Mouse (Mus musculus): ENCODE results near the gene Cdh10. TPM values are rescaled to one million over a fixed set of nuclear protein-coding genes. Genes with fewer than 3 reads are reported as not detected.

The Cdh10 gene
- total and polyA plus RNA-seq, 2 experiments from 2014 or later: 24.3 to 42.7 TPM

DNA sequence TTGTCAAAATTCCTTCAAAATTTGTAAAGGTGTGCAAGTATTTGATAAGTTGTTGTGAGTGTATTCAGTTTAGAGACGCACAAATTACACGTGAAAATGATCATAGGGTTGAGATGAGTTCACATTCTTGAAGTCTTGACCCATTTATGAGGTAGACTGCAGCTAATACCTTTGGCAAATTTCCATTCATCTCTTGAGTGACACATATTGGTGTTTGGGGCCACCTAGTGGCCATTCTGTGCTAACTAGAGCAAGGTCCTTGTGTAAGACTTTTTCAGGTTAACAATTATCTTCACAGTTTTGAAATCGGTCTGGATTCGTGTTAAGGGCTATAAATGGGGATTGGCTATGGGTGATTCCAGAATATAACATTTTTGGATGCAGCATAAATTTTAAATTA, 13.5 kb downstream of the Cdh10 start:
- no peak overlapping the region for H3K4me3 ChIP-seq (ENCODE audit: low read depth, low read length)
- ATAC-seq: no peak
- WGBS: 13% methylated on average over 4 of the region's 4 CpGs

DNA sequence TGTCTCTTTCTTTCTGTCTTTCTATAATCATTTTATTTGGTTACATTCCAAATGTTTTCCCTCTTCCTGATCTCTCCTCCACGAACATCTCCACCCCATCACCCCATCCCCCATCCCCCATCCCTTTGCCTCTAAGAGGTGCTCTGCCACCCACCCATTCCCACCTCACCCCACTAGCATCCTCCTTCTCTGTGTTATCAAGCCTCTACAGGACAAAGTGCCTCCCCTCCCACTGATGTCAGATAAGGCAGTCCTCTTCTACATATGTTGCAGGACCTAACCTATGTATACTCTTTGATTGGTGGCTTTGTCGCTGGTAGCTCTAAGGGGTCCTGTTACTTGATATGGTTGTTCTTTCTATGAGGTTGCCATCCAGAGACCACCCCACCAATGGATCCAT, 23.0 kb downstream of the Cdh10 start:
- no peak overlapping the region for H3K4me3 ChIP-seq (ENCODE audit: low read depth, low read length)
- no peak overlapping the region for H3K27ac ChIP-seq (ENCODE audit: low read depth, low read length)
- ATAC-seq (no peak), DNase-seq (no peak)
- no peak overlapping the region for H3K4me2 ChIP-seq (ENCODE audit: low read depth)
- H3K9me3 ChIP-seq (ENCODE audit: low read length): no peaks in the 10 kb centered on the region
- H3K36me3 ChIP-seq (ENCODE audit: insufficient read depth): no peaks in the 10 kb centered on the region
- TF ChIP-seq CTCF (IDR thresholded peaks at IDR 0.05; ENCODE audit: low read depth): no peak
- WGBS: 82% methylated on average over 2 of the region's 2 CpGs
- H3K27me3 ChIP-seq (ENCODE audit: insufficient read depth, low read length): no peaks in the 10 kb centered on the region
- 0 out of 2 replicates have a peak, but pooled peaks cover 4% of the 10 kb centered on the region for H3K4me1 ChIP-seq (ENCODE audit: insufficient read depth)
- H3K9ac ChIP-seq: no peak overlapping the region

More for the DNA sequence above, 13.5 kb downstream of the Cdh10 start:
- no peaks in the 10 kb centered on the region for H3K36me3 ChIP-seq (ENCODE audit: insufficient read depth)
- H3K9me3 ChIP-seq (ENCODE audit: low read length): no peaks in the 10 kb centered on the region
- TF ChIP-seq CTCF (IDR thresholded peaks at IDR 0.05; ENCODE audit: low read depth): peak; percentile 77
- H3K4me1 ChIP-seq (ENCODE audit: insufficient read depth): no peaks in the 10 kb centered on the region
- no peaks in the 10 kb centered on the region for H3K27me3 ChIP-seq (ENCODE audit: insufficient read depth, low read length)
- peak; percentile 67 for DNase-seq
- no peak overlapping the region for H3K4me2 ChIP-seq (ENCODE audit: low read depth)
- H3K27ac ChIP-seq (ENCODE audit: low read depth, low read length): no peak overlapping the region
- no peak overlapping the region for H3K9ac ChIP-seq

DNA sequence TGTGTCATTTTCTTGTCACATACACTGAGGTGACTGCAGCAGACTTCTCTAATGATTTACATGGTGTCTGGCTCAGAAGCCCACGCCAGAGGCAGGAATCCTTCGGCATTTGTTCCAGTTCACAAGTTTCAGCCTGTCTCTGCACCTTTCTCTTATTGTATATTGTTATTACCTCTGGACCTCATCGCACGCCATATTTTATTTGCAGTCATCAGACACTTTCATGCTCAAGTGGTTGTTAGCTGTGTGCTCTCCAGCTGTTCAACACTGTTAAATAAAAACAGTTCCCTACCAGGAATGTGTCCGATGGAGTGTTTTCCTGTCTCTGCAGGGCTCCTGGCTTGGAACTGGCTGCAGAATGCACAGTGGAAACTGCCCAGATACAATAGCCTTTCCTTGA, 26.1 kb downstream of the Cdh10 start:
- DNase-seq (no peak), ATAC-seq (no peak)
- Histone ChIP-seq H3K4me1 (ENCODE audit: insufficient read depth) (0 out of 2 replicates have a peak, but pooled peaks cover 4% of the 10 kb centered on the region), H3K9me3 (ENCODE audit: low read length) (no peaks in the 10 kb centered on the region), H3K4me2 (ENCODE audit: low read depth) (no peak overlapping the region), H3K9ac (no peak overlapping the region), H3K4me3 (ENCODE audit: low read depth, low read length) (no peak overlapping the region), H3K27ac (ENCODE audit: low read depth, low read length) (0 out of 2 replicates have a peak overlapping the region, but pooled peaks have one; percentile 22), H3K36me3 (ENCODE audit: insufficient read depth) (no peaks in the 10 kb centered on the region), H3K27me3 (ENCODE audit: insufficient read depth, low read length) (no peaks in the 10 kb centered on the region)
- TF ChIP-seq CTCF (IDR thresholded peaks at IDR 0.05; ENCODE audit: low read depth): no peak
- 43% methylated on average over 5 of the region's 5 CpGs for WGBS

DNA sequence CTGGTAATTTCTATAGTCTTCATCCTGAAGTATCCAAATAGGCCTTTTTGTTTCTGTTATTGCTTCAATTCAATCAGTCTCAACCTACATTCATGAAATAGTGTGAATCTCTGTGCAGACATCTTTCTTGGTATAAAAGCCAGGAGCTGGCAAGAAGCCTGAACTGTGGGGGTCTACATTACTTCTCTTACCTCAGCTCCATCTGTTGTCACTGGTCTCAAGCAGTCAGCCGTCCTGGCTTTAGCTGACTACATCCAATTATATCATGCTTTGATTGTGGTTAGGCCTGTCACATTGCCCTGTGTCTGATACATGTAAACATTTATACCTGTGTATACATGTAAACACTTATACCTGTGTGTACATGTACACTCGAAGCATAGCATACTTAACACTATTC, 31.8 kb downstream of the Cdh10 start:
- Histone ChIP-seq H3K27ac (ENCODE audit: low read depth, low read length) (no peak overlapping the region), H3K4me3 (ENCODE audit: low read depth, low read length) (no peak overlapping the region), H3K27me3 (ENCODE audit: insufficient read depth, low read length) (no peaks in the 10 kb centered on the region), H3K4me2 (ENCODE audit: low read depth) (no peak overlapping the region), H3K9ac (no peak overlapping the region), H3K4me1 (ENCODE audit: insufficient read depth) (no peaks in the 10 kb centered on the region), H3K9me3 (ENCODE audit: low read length) (no peaks in the 10 kb centered on the region), H3K36me3 (ENCODE audit: insufficient read depth) (no peaks in the 10 kb centered on the region)
- ATAC-seq (no peak), DNase-seq (no peak)
- 68% methylated on average over 2 of the region's 2 CpGs for WGBS
- no peak for TF ChIP-seq CTCF (IDR thresholded peaks at IDR 0.05; ENCODE audit: low read depth)

DNA sequence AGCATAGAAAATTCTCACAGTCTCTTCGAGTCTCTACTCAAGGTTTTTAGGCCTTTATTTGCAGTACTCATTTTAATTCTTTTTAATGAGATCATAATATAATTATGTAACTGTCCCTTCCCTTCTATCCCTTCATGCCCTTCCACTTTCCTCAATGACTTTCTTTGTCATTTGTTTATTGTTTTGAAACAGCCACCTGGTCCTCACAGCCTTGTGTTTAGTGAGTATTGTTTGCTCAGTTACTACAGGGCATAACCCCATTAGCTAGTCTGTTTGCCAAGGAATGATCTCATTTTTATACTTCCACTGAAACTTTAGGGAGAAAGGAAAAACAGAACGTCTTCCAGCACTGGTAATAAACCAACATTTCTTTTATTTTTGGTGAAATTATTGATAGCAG, 39.4 kb downstream of the Cdh10 start:
- H3K27me3 ChIP-seq (ENCODE audit: insufficient read depth, low read length): no peaks in the 10 kb centered on the region
- no peak for ATAC-seq
- H3K9ac ChIP-seq: no peak overlapping the region

DNA sequence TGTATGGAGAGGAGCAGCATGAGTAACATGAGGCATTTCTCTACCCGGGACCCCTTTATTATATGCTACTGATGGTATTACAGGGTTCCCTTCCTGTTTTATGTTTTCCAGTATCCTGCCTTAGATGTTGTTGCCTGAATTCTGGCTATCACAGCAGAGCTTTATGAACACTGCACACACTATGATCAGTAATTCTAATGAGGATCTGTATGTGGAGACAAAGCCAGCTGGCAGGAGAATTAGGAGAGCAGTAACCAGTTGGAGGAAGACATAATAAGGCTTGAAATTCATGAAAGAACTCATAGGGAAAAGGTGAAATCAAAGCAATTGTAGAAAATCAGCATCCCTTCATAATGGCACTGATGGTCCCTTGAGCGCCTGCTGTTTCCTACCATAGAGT, 51.1 kb downstream of the Cdh10 start:
- no peak overlapping the region for H3K4me2 ChIP-seq (ENCODE audit: low read depth)
- H3K4me3 ChIP-seq (ENCODE audit: low read depth, low read length): no peak overlapping the region
- H3K27ac ChIP-seq (ENCODE audit: low read depth, low read length): no peak overlapping the region
- no peak for TF ChIP-seq CTCF (IDR thresholded peaks at IDR 0.05; ENCODE audit: low read depth)
- no peaks in the 10 kb centered on the region for H3K9me3 ChIP-seq (ENCODE audit: low read length)
- H3K27me3 ChIP-seq (ENCODE audit: insufficient read depth, low read length): no peaks in the 10 kb centered on the region
- ATAC-seq (peak; percentile 20; the same call in 1 of the 2 replicates), DNase-seq (peak; percentile 27)
- no peak overlapping the region for H3K9ac ChIP-seq
- H3K36me3 ChIP-seq (ENCODE audit: insufficient read depth): no peaks in the 10 kb centered on the region
- WGBS: 82% methylated on average over 2 of the region's 2 CpGs
- H3K4me1 ChIP-seq (ENCODE audit: insufficient read depth): no peaks in the 10 kb centered on the region

More for the DNA sequence above, 39.4 kb downstream of the Cdh10 start:
- H3K9me3 ChIP-seq (ENCODE audit: low read length): no peaks in the 10 kb centered on the region
- H3K27ac ChIP-seq (ENCODE audit: low read depth, low read length): no peak overlapping the region
- no peaks in the 10 kb centered on the region for H3K4me1 ChIP-seq (ENCODE audit: insufficient read depth)
- WGBS: 62% methylated on average over 2 of the region's 2 CpGs
- DNase-seq: no peak
- TF ChIP-seq CTCF (IDR thresholded peaks at IDR 0.05; ENCODE audit: low read depth): no peak
- no peak overlapping the region for H3K4me2 ChIP-seq (ENCODE audit: low read depth)
- no peaks in the 10 kb centered on the region for H3K36me3 ChIP-seq (ENCODE audit: insufficient read depth)
- no peak overlapping the region for H3K4me3 ChIP-seq (ENCODE audit: low read depth, low read length)

DNA sequence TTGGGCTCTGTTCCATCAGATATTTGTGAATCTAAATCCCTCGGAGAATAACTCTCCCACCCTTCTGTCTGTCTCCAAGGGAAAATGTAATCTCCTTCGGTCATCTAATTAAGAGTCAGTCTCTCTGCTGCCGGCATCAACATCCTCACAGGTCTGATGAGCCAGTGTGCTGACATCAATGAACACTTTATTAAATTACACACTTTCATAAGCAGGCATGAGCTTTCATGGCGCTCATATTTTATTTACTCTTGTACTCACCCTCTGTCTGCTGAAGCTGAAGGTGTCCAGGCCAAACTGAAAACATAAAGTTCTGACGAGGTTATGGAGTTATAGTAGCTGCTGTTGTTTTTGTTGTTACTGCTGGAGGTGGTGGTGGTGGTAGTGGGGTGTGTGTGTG, 62.7 kb downstream of the Cdh10 start:
- WGBS: 67% methylated on average over 5 of the region's 5 CpGs
- DNase-seq: no peak

More for the DNA sequence above, 62.7 kb downstream of the Cdh10 start:
- H3K4me2 ChIP-seq (ENCODE audit: low read depth): no peak overlapping the region
- H3K27ac ChIP-seq (ENCODE audit: low read depth, low read length): no peak overlapping the region
- no peak for TF ChIP-seq CTCF (IDR thresholded peaks at IDR 0.05; ENCODE audit: low read depth)
- ATAC-seq: no peak
- H3K27me3 ChIP-seq (ENCODE audit: insufficient read depth, low read length): no peaks in the 10 kb centered on the region
- H3K9ac ChIP-seq: no peak overlapping the region
- H3K36me3 ChIP-seq (ENCODE audit: insufficient read depth): no peaks in the 10 kb centered on the region
- H3K4me1 ChIP-seq (ENCODE audit: insufficient read depth): no peaks in the 10 kb centered on the region
- H3K4me3 ChIP-seq (ENCODE audit: low read depth, low read length): no peak overlapping the region
- no peaks in the 10 kb centered on the region for H3K9me3 ChIP-seq (ENCODE audit: low read length)
